Mouse (Mus musculus): ENCODE measurements around the gene Fam193a. TPM values are rescaled to one million over a fixed set of nuclear protein-coding genes. Genes with fewer than 3 reads are reported as not detected.

Gene Fam193a
- polyA plus RNA-seq, 1 experiment from 2014 or later: 24.1 TPM

DNA sequence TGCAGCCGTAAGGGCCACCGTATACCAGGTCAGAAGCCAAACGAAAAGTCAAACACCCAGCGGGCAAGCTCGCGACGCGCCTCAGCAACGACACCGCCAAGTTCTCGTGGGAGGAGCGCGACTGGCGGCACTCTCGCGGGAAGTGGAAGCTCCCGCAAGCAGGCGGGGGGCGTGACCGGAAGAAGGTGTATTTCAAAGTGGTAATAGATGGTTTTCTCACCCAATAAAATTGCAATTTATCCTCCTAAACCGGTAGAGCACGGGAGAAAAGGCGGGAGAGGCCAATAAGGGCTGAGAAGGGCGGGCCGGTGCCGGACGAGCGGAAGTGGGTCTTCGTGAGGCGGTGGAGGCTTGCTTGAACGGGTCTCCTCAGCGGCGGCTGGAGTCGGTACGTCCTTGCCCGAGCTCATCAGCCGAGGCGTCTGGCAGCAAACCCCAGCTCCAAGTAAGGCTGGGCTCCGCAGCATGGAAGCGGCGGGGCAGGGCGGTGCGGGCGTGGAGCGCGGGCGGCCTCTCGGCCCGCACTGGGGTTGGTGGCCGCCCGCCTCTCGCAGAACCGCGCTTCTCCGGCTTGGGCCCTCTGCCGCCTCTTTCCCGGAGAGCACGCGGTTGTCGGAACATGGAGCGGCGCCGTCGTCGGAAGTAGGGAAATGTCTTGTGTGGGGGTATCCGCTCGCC, 33.5 kb upstream of the Fam193a start, which contains the start of gene Rnf4:
Gene Rnf4, plus strand, starts transcription at position 193 of the 678 bp plus-strand sequence.
- Histone ChIP-seq H3K4me2 (ENCODE audit: low read depth, low read length) (peak within 1 kb of the TSS; percentile 96), H3K9me3 (ENCODE audit: control insufficient read depth, low read length) (no peaks in the 10 kb centered on the region), H3K9ac (replicated peaks; ENCODE audit: low read depth, low read length) (peak within 1 kb of the TSS; percentile 96), H3K27me3 (ENCODE audit: control insufficient read depth, insufficient read depth, low read length) (no peaks in the 10 kb centered on the region), H3K4me1 (ENCODE audit: control insufficient read depth, insufficient read depth, low read length) (peaks cover 17% of the 10 kb centered on the region), H3K27ac (ENCODE audit: low read depth, low read length) (peak within 1 kb of the TSS; percentile 93), H3K36me3 (ENCODE audit: control insufficient read depth, insufficient read depth, low read length) (no peaks in the 10 kb centered on the region), H3K4me3 (ENCODE audit: low read depth, low read length) (peak within 1 kb of the TSS; percentile 94)
- peak; percentile 99 for ATAC-seq (ENCODE audit: low read depth)
- WGBS: under 1% methylated on average over 61 of the region's 67 CpGs

DNA sequence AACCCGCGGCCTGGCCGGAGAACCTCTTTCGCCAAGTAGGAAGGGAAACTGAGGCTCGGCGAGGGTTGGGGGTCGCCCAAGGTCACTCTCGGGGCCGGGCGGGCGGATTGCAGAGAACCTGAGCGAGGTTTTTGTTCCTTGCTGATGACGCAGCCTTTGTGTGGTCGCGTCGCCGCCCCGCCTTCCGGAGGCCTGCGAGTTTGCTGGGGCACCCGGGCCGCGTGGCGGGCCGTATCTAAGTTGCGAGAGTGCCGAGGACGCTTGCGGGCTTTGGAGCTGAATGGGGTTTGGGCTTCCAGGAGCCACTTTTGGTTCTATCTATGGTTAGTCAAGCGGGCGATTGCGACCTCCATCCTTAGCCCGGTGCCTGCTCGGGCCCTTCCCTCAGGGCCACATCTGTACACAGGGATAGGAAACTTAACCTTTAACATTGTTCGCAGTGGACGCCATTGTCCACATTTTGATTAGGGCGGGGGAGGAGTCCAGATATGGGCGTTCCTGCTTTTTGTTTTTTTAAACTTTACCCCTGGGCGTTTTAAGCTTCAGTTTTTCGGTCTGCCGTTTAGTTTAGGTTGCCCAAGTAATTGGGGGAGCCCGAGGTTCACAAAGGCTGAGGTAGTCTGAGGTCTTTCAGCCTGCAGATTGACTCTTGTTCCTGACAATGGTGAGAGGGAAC, 32.8 kb upstream of the Fam193a start:
- under 1% methylated on average over 42 of the region's 42 CpGs for WGBS
- H3K9ac ChIP-seq (replicated peaks; ENCODE audit: low read depth, low read length): peak overlapping the region; percentile 96

DNA sequence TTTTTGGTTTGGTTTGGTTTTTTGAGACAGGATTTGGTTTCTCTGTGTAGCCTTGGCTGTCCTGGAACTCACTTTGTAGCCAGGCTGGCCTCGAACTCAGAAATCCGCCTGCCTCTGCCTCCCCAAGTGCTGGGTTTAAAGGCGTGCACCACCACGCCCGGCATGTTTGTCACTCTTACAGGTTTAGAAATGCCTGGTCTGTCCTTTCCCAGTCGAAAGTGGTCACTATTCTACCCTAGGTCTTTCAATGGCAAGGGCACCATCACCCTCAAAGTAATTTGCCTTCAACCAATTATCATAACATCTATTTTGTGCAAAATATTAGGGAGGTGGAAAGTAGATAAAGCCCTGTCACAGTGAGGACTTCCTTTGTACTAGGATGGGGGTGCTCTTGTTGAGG, 29.5 kb upstream of the Fam193a start:
- Histone ChIP-seq H3K36me3 (ENCODE audit: control insufficient read depth, insufficient read depth, low read length) (no peaks in the 10 kb centered on the region; the same call in 1 of the 2 replicates), H3K4me2 (ENCODE audit: low read depth, low read length) (no peak overlapping the region), H3K27ac (ENCODE audit: low read depth, low read length) (no peak overlapping the region), H3K4me1 (ENCODE audit: control insufficient read depth, insufficient read depth, low read length) (peaks cover 16% of the 10 kb centered on the region), H3K9me3 (ENCODE audit: control insufficient read depth, low read length) (no peaks in the 10 kb centered on the region), H3K9ac (replicated peaks; ENCODE audit: low read depth, low read length) (no peak overlapping the region), H3K4me3 (ENCODE audit: low read depth, low read length) (no peak overlapping the region), H3K27me3 (ENCODE audit: control insufficient read depth, insufficient read depth, low read length) (no peaks in the 10 kb centered on the region)
- no peak for ATAC-seq (ENCODE audit: low read depth)
- WGBS: 98% methylated on average over 6 of the region's 6 CpGs

More for the DNA sequence above, 32.8 kb upstream of the Fam193a start:
- Histone ChIP-seq H3K4me3 (ENCODE audit: low read depth, low read length) (peak overlapping the region; percentile 94), H3K4me1 (ENCODE audit: control insufficient read depth, insufficient read depth, low read length) (peaks cover 17% of the 10 kb centered on the region), H3K9me3 (ENCODE audit: control insufficient read depth, low read length) (no peaks in the 10 kb centered on the region), H3K36me3 (ENCODE audit: control insufficient read depth, insufficient read depth, low read length) (no peaks in the 10 kb centered on the region), H3K27ac (ENCODE audit: low read depth, low read length) (peak overlapping the region; percentile 92), H3K4me2 (ENCODE audit: low read depth, low read length) (peak overlapping the region; percentile 96), H3K27me3 (ENCODE audit: control insufficient read depth, insufficient read depth, low read length) (no peaks in the 10 kb centered on the region)
- ATAC-seq (ENCODE audit: low read depth): peak; percentile 19

DNA sequence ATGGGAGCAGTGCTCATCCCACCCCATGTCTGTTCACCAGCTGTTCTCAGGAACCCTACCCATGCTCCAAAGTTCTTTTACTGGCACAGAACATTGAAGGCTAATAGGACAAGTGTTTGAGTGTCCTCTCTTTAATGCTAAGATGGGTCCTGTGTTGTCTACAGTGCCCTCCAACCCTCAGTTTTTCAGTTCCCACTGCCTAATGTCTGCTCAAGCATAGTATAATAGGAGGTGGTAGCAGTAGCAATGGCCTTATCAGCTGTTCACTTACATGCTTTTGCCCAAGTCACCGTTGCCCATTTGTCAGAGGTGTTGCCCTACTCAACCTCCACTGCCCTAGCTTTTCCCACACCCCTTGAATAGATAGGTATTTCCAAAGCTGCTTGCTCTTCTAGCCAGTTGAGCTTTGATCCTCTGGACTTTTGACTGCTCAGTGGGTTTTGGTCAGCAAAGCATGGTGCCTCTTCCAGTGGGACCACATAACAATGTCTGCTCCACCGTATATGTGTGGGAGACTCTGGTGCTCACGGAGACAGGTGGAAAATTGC, 17.6 kb upstream of the Fam193a start:
- Histone ChIP-seq H3K4me2 (ENCODE audit: low read depth, low read length) (no peak overlapping the region), H3K4me1 (ENCODE audit: control insufficient read depth, insufficient read depth, low read length) (no peaks in the 10 kb centered on the region), H3K9me3 (ENCODE audit: control insufficient read depth, low read length) (no peaks in the 10 kb centered on the region), H3K4me3 (ENCODE audit: low read depth, low read length) (no peak overlapping the region), H3K27me3 (ENCODE audit: control insufficient read depth, insufficient read depth, low read length) (no peaks in the 10 kb centered on the region), H3K27ac (ENCODE audit: low read depth, low read length) (no peak overlapping the region), H3K9ac (replicated peaks; ENCODE audit: low read depth, low read length) (no peak overlapping the region), H3K36me3 (ENCODE audit: control insufficient read depth, insufficient read depth, low read length) (peaks cover 39% of the 10 kb centered on the region)
- ATAC-seq (ENCODE audit: low read depth): no peak
- 90% methylated on average over 3 of the region's 3 CpGs for WGBS

DNA sequence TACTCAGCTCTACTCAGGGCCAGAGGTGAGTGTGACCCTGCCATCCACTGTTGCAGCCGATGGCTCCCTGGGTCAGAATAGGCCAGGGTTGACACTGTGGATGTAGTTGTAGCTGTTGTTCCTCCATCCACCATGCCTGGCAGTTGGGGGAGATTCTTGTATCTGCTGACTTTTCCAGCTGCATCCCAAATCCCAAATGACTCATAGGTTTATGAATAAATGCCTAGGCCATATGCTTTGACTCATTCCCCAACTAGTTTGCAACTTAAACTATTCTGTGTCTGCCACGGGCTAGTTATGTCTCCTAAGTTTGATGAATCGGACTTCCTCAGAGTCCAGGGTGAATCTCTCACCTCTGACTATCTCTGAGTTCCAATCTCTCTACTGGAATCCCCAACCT, 9.5 kb upstream of the Fam193a start:
- 97% methylated on average over 3 of the region's 3 CpGs for WGBS
- no peak overlapping the region for H3K9ac ChIP-seq (replicated peaks; ENCODE audit: low read depth, low read length)
- H3K4me2 ChIP-seq (ENCODE audit: low read depth, low read length): no peak overlapping the region
- no peaks in the 10 kb centered on the region for H3K9me3 ChIP-seq (ENCODE audit: control insufficient read depth, low read length)
- no peaks in the 10 kb centered on the region for H3K4me1 ChIP-seq (ENCODE audit: control insufficient read depth, insufficient read depth, low read length)
- H3K36me3 ChIP-seq (ENCODE audit: control insufficient read depth, insufficient read depth, low read length): 0 out of 2 replicates have a peak, but pooled peaks cover 3% of the 10 kb centered on the region
- H3K4me3 ChIP-seq (ENCODE audit: low read depth, low read length): no peak overlapping the region
- no peak for ATAC-seq (ENCODE audit: low read depth)
- no peaks in the 10 kb centered on the region for H3K27me3 ChIP-seq (ENCODE audit: control insufficient read depth, insufficient read depth, low read length)
- no peak overlapping the region for H3K27ac ChIP-seq (ENCODE audit: low read depth, low read length)

DNA sequence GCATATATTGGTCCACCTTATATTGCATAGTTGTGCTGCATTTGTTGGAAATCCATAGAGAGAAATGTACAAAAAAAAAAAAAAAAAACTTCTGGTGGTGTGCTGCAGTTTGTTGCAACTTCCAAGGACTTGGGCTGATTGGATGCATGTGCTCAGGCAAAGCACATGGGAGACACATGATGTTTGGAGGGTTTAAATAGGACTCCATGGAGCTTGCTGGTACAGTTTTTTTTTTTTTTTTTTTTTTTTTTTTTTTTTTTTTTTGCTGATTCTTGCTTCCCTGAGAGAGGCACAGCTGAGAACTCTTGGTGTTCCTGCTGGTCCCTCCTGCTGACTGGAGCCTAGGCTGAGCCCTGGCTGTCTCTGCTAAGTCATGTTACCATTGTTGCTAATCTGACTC, 6.6 kb upstream of the Fam193a start:
- no peak overlapping the region for H3K27ac ChIP-seq (ENCODE audit: low read depth, low read length)
- H3K36me3 ChIP-seq (ENCODE audit: control insufficient read depth, insufficient read depth, low read length): no peaks in the 10 kb centered on the region
- no peak for ATAC-seq (ENCODE audit: low read depth)
- no peak overlapping the region for H3K4me2 ChIP-seq (ENCODE audit: low read depth, low read length)
- H3K9ac ChIP-seq (replicated peaks; ENCODE audit: low read depth, low read length): no peak overlapping the region
- H3K4me1 ChIP-seq (ENCODE audit: control insufficient read depth, insufficient read depth, low read length): no peaks in the 10 kb centered on the region
- no peak overlapping the region for H3K4me3 ChIP-seq (ENCODE audit: low read depth, low read length)
- no peaks in the 10 kb centered on the region for H3K9me3 ChIP-seq (ENCODE audit: control insufficient read depth, low read length)
- H3K27me3 ChIP-seq (ENCODE audit: control insufficient read depth, insufficient read depth, low read length): no peaks in the 10 kb centered on the region

DNA sequence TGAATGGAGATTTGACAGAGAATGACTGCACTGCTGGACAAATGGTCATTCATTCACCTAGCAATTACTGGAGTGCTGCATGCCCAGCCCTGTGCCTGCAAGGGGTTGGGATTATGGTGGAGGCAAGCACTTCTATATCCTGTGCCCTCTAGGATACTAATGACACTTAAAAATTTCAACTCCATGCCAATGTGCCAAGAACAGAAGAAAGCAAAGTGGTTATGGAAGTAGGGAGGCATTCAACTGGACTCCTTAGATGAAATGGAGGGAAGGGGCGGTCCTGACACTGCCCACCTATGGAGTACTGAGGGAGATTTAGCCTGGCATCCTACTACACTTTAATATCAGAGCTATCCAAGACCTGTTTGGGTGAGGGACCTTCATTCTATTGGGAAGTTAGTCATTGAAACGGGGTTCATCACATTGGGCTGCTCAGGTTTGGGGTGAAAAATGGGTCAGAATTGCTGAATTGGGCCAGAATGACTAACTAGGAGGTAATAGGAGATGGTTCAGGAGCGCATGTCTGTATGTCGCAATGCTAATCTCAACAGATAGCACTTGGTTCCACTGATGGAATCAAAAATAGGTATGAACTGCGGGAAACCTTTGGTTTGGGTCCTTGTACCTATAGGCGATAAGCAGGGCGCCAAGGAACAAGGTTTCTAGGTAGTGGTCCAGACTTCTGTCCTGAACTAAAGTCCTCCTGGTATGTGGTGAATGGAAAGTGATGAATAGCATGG, 1.0 kb upstream of the Fam193a start:
- Histone ChIP-seq H3K27me3 (ENCODE audit: control insufficient read depth, insufficient read depth, low read length) (no peaks in the 10 kb centered on the region), H3K4me2 (ENCODE audit: low read depth, low read length) (peak overlapping the region; percentile 54), H3K36me3 (ENCODE audit: control insufficient read depth, insufficient read depth, low read length) (no peaks in the 10 kb centered on the region), H3K9me3 (ENCODE audit: control insufficient read depth, low read length) (no peaks in the 10 kb centered on the region), H3K27ac (ENCODE audit: low read depth, low read length) (peak overlapping the region; percentile 88), H3K4me3 (ENCODE audit: low read depth, low read length) (peak overlapping the region; percentile 89), H3K9ac (replicated peaks; ENCODE audit: low read depth, low read length) (peak overlapping the region; percentile 57; the same call in 1 of the 2 replicates), H3K4me1 (ENCODE audit: control insufficient read depth, insufficient read depth, low read length) (peaks cover 19% of the 10 kb centered on the region)
- no peak for ATAC-seq (ENCODE audit: low read depth)
- 70% methylated on average over 7 of the region's 7 CpGs for WGBS

DNA sequence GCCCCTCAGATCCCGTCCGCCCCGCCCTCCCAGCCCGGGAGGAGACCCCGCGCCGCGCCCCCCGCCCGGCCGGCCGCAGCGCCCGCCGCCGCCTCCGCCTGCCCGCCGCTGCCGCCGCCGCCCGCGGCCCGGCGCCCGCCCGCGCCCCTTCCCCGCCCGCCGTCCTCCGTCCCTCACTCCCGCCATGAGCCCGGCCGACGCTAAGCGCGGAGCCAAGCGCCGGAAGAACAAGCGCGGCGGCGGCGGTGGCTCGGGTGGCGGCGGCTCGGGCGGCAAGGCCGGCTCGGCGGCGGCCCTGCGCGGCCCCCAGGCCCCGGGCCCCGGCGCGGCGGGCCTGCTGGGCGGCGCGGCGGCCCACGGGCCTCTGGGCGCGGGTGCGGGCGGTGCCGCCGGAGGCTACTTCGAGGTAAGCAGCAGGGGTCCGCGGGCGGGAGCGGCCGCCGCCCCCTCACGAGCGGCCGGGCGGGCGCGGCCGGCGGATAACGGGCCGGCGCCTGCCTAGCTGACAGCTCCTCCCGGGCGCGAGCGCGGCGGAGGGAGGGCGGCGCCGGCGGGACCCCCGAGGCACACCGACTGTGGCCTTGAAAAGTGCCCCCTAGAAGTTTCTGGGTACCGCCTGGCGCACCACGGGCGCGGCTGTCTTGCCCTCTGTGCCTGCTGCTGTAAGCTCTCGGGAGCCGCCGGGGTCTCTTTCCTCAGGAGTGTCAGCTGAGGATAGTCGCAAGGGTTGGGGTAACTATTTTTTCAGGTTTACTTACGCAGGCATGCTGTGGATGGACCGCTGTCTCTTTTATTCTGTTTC, 490 bp downstream of the Fam193a start:
- peak overlapping the region; percentile 98 for H3K9ac ChIP-seq (replicated peaks; ENCODE audit: low read depth, low read length)
- no peaks in the 10 kb centered on the region for H3K36me3 ChIP-seq (ENCODE audit: control insufficient read depth, insufficient read depth, low read length)
- under 1% methylated on average over 55 of the region's 114 CpGs for WGBS
- H3K4me2 ChIP-seq (ENCODE audit: low read depth, low read length): peak overlapping the region; percentile 74
- no peak for ATAC-seq (ENCODE audit: low read depth)
- H3K27me3 ChIP-seq (ENCODE audit: control insufficient read depth, insufficient read depth, low read length): no peaks in the 10 kb centered on the region
- H3K4me3 ChIP-seq (ENCODE audit: low read depth, low read length): peak overlapping the region; percentile 89
- H3K27ac ChIP-seq (ENCODE audit: low read depth, low read length): peak overlapping the region; percentile 78
- H3K9me3 ChIP-seq (ENCODE audit: control insufficient read depth, low read length): no peaks in the 10 kb centered on the region
- peaks cover 19% of the 10 kb centered on the region for H3K4me1 ChIP-seq (ENCODE audit: control insufficient read depth, insufficient read depth, low read length)

All from neural tube, embryonic 14.5 days (tissue).